Mouse (Mus musculus) CH12.LX (cell line): ENCODE measurements around the gene Atg9b. TPM values are rescaled to one million over a fixed set of nuclear protein-coding genes. Genes with fewer than 3 reads are reported as not detected.

Source experiments
- DNase-seq: peaks from one replicate; pipeline ENCODE4 v3.0.0-alpha.2; 2013; ENCODE audit errors: extremely low read depth
- H3K27ac ChIP-seq: 2 replicates; pipeline ENCODE4 v1.5.1; 2012; ENCODE audit warnings: low read depth, mild to moderate bottlenecking, control low read depth, moderate library complexity; ENCODE audit not compliant: insufficient read depth
- H3K27me3 ChIP-seq: replicated peaks from 2 replicates; pipeline ENCODE3; 2012; ENCODE audit warnings: inconsistent platforms
- H3K36me3 ChIP-seq, 2 experiments: replicated peaks in 1 of 2; 2 replicates each; pipeline versions ENCODE3 to v1.6.1; 2012; ENCODE audit warnings: inconsistent platforms in 1 of 2, low read length in 1 of 2, mild to moderate bottlenecking in 1 of 2, mixed read lengths in 1 of 2, moderate library complexity in 1 of 2; ENCODE audit not compliant: control insufficient read depth in 1 of 2, insufficient read depth in 1 of 2
- H3K4me1 ChIP-seq, 2 experiments: 2 replicates each; pipeline ENCODE4 v1.6.1; 2012; ENCODE audit warnings: inconsistent platforms in 1 of 2, moderate library complexity in 1 of 2; ENCODE audit not compliant: insufficient read depth in 2 of 2, control insufficient read depth in 1 of 2
- H3K4me2 ChIP-seq: 2 replicates; pipeline ENCODE4 v1.6.1; 2012; ENCODE audit warnings: low read depth, mild to moderate bottlenecking, control low read depth; ENCODE audit not compliant: poor library complexity, insufficient read depth, severe bottlenecking
- H3K4me3 ChIP-seq, 3 experiments: fragments of 150-350 bp in 1 of 3; sonication (generic) in 1 of 3; replicated peaks in 1 of 3; 2 replicates each; pipeline versions ENCODE3 to v1.5.1; 2011 to 2012; ENCODE audit warnings: low read depth in 2 of 3, low read length in 2 of 3, mild to moderate bottlenecking in 2 of 3, moderate library complexity in 2 of 3, control low read depth in 1 of 3, improper control_type of control experiment in 1 of 3, inconsistent platforms in 1 of 3, mixed read lengths in 1 of 3; ENCODE audit not compliant: poor library complexity in 1 of 3
- H3K79me2 ChIP-seq: replicated peaks from 2 replicates; pipeline ENCODE4 v1.6.1; 2012; ENCODE audit warnings: mild to moderate bottlenecking, moderate library complexity; ENCODE audit not compliant: control insufficient read depth, poor library complexity, insufficient read depth, severe bottlenecking; ENCODE audit errors: extremely low read depth
- H3K9ac ChIP-seq: 2 replicates; pipeline ENCODE4 v1.6.1; 2012; ENCODE audit warnings: low read depth, mild to moderate bottlenecking, control low read depth, moderate library complexity; ENCODE audit not compliant: insufficient read depth
- H3K9me3 ChIP-seq: replicated peaks from 2 replicates; pipeline ENCODE3; 2012; ENCODE audit warnings: low read length, inconsistent platforms, mixed read lengths
- BHLHE40 ChIP-seq: IDR thresholded peaks from 2 replicates; pipeline ENCODE4 v1.6.1; 2011; ENCODE audit warnings: mild to moderate bottlenecking, low read depth, low read length, improper control_type of control experiment
- CHD2 ChIP-seq: IDR thresholded peaks from 2 replicates; pipeline ENCODE4 v1.6.1; 2011; ENCODE audit warnings: low read length, improper control_type of control experiment
- E2F4 ChIP-seq: IDR thresholded peaks from 2 replicates; pipeline ENCODE4 v1.6.1; 2011; ENCODE audit warnings: low read depth, low read length, improper control_type of control experiment; ENCODE audit not compliant: insufficient replicate concordance
- ELF1 ChIP-seq: IDR thresholded peaks from 2 replicates; pipeline ENCODE4 v1.6.1; 2014; ENCODE audit warnings: low read depth, mild to moderate bottlenecking, inconsistent platforms, low read length, improper control_type of control experiment
- ETS1 ChIP-seq: conservative IDR thresholded peaks from 2 replicates; pipeline ENCODE4 v1.6.1; 2012; ENCODE audit warnings: low read depth, mild to moderate bottlenecking, inconsistent platforms, low read length, improper control_type of control experiment, moderate library complexity
- HCFC1 ChIP-seq: IDR thresholded peaks from 2 replicates; pipeline ENCODE4 v1.6.1; 2012; ENCODE audit warnings: low read depth, mild to moderate bottlenecking, inconsistent platforms, low read length, improper control_type of control experiment
- IRF4 ChIP-seq: IDR thresholded peaks from 2 replicates; pipeline ENCODE4 v1.6.1; 2014; ENCODE audit warnings: low read depth, mild to moderate bottlenecking, inconsistent platforms, low read length, improper control_type of control experiment
- JUN ChIP-seq: IDR thresholded peaks from 2 replicates; pipeline ENCODE4 v1.6.1; 2011; ENCODE audit warnings: low read depth, mild to moderate bottlenecking, low read length, improper control_type of control experiment, moderate library complexity; ENCODE audit not compliant: insufficient read depth
- MEF2A ChIP-seq: IDR thresholded peaks from 2 replicates; pipeline ENCODE4 v1.6.1; 2014; ENCODE audit warnings: low read depth, mild to moderate bottlenecking, inconsistent platforms, low read length, improper control_type of control experiment, borderline replicate concordance
- MYC ChIP-seq: IDR thresholded peaks from 2 replicates; pipeline ENCODE4 v1.6.1; 2011; ENCODE audit warnings: low read depth, mild to moderate bottlenecking, improper control_type of control experiment, low read length
- NRF1 ChIP-seq: IDR thresholded peaks from 2 replicates; pipeline ENCODE4 v1.6.1; 2014; ENCODE audit warnings: low read depth, mild to moderate bottlenecking, inconsistent platforms, low read length, improper control_type of control experiment, moderate library complexity
- POLR2A ChIP-seq: IDR thresholded peaks from 2 replicates; pipeline ENCODE4 v1.6.1; 2011; ENCODE audit warnings: low read depth, mild to moderate bottlenecking, improper control_type of control experiment, low read length
- POLR2AphosphoS2 ChIP-seq: IDR thresholded peaks from 2 replicates; pipeline ENCODE4 v1.6.1; 2011; ENCODE audit warnings: low read depth, low read length, improper control_type of control experiment
- TBP ChIP-seq: conservative IDR thresholded peaks from 2 replicates; pipeline ENCODE4 v1.6.1; 2011; ENCODE audit warnings: low read depth, low read length, improper control_type of control experiment
- TCF12 ChIP-seq: IDR thresholded peaks from 2 replicates; pipeline ENCODE4 v1.6.1; 2014; ENCODE audit warnings: low read depth, mild to moderate bottlenecking, inconsistent platforms, low read length, improper control_type of control experiment
- ZC3H11A ChIP-seq: IDR thresholded peaks from 2 replicates; pipeline ENCODE4 v1.6.1; 2012; ENCODE audit warnings: low read depth, mild to moderate bottlenecking, inconsistent platforms, low read length, improper control_type of control experiment
- ZMIZ1 ChIP-seq: IDR thresholded peaks from 2 replicates; pipeline ENCODE4 v1.6.1; 2012; ENCODE audit warnings: low read depth, mild to moderate bottlenecking, inconsistent platforms, low read length, improper control_type of control experiment
- ZNF384 ChIP-seq: IDR thresholded peaks from 2 replicates; pipeline ENCODE4 v1.6.1; 2012; ENCODE audit warnings: low read depth, low read length, improper control_type of control experiment, inconsistent platforms
- dilution Hi-C: fragments of 300-500 bp; cut with MboI; formaldehyde crosslinking; loops from 2 replicates; pipeline ENCODE4 v1.14.3; 2020; ENCODE audit warnings: low sequenced_read_pairs; ENCODE audit not compliant: extremely low pct_unique_long_range_greater_than_20kb, extremely low pct_ligation_motif_present
- in situ Hi-C: fragments of 300-500 bp; cut with MboI; formaldehyde crosslinking; loops from 3 replicates; pipeline ENCODE4 v1.14.3; 2019; ENCODE audit warnings: low sequenced_read_pairs, low pct_ligation_motif_present, low pct_unique_long_range_greater_than_20kb, mixed read lengths
- polyA plus RNA-seq: library from polyadenylated mRNA; unstranded; fragments of >175 nt; gene quantifications from 2 replicates; pipeline ENCODE4 v1.2.1, GENCODE M21; 2012; ENCODE audit warnings: low read depth; ENCODE audit not compliant: insufficient read length
- total RNA-seq, 2 experiments: library from RNA; depleted of rRNA; stranded (reverse); fragments of 300-350 nt in 1 of 2; fragments of >200 nt in 1 of 2; gene quantifications; 2 replicates each; pipeline ENCODE4 v1.2.3; 2012 to 2014

Gene Atg9b
- total and polyA plus RNA-seq, 3 experiments: 0.68 to 1.3 (median 0.81) TPM

DNA sequence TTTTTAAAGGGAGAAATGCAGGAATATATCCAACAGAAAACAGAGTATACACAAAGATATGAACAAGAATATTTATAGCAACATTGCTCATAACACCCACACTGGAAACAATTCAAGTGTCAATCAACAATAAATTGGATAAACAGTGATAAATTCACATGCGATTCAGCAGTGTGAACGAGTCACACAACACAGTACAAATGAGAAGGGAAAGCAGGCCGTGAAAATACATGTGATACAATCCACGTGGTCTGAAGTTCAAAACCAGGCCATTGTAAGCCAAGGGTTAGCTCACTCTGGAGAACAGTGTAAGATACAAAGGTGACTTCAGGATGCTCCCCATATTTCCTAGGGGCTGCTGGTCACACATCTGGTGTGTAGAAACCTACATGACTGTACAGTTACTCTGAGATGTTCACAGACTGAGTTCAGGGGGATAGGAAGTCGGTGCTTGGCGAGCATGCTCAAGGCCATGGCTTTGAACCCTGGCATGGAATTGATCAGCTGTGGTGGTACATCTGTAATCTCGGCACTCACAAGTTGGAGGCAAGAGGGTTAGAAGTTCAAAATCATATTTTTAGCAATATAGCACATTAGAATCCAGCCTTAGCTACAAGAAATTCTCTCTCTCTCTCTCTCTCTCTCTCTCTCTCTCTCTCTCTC, 17.1 kb downstream of the Atg9b start:
- Histone ChIP-seq H3K36me3 (no peaks in the 10 kb centered on the region), H3K4me3 (no peak overlapping the region), H3K9me3 (no peaks in the 10 kb centered on the region), H3K27me3 (peaks cover 29% of the 10 kb centered on the region), H3K79me2 (no peaks in the 10 kb centered on the region), H3K4me2 (no peak overlapping the region), H3K4me1 (no peaks in the 10 kb centered on the region), H3K27ac (no peak overlapping the region), H3K9ac (no peak overlapping the region)
- dilution Hi-C loops: no loop called here
- DNase-seq: no peak
- in situ Hi-C loops: no loop called here
- TF ChIP-seq E2F4: no peak
- no peak for TF ChIP-seq POLR2AphosphoS2
- no peak for TF ChIP-seq MYC
- TF ChIP-seq BHLHE40: no peak
- TF ChIP-seq TCF12: no peak
- no peak for TF ChIP-seq MEF2A
- no peak for TF ChIP-seq ZNF384
- TF ChIP-seq ZMIZ1: no peak
- no peak for TF ChIP-seq JUN
- no peak for TF ChIP-seq POLR2A
- no peak for TF ChIP-seq TBP
- no peak for TF ChIP-seq CHD2
- no peak for TF ChIP-seq ETS1
- no peak for TF ChIP-seq NRF1
- no peak for TF ChIP-seq ELF1
- TF ChIP-seq IRF4: no peak
- no peak for TF ChIP-seq ZC3H11A
- TF ChIP-seq HCFC1: no peak

DNA sequence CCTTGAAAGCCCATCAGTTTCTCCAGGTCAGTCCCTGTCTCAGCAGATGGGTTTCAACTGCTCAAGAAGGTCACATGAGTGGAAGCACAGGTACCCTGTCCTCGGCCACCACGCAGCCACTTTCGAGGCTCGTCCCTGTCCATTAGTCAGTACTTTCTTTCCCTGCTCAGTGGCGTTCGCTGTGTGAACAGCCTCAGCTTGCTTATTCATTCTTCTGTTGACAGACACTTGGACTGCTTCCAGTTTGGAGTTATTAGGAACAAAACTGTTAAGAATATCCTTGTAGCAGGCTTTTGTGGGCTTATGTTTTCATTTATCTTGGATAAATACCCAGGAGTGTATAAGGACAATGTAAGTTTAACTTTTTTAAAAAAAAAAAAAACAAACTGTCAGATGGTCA, 17.7 kb downstream of the Atg9b start:
- no peak for DNase-seq
- Histone ChIP-seq H3K4me2 (no peak overlapping the region), H3K79me2 (no peaks in the 10 kb centered on the region), H3K4me1 (no peaks in the 10 kb centered on the region), H3K9me3 (no peaks in the 10 kb centered on the region), H3K4me3 (no peak overlapping the region), H3K27ac (no peak overlapping the region), H3K27me3 (peaks cover 35% of the 10 kb centered on the region), H3K9ac (no peak overlapping the region), H3K36me3 (no peaks in the 10 kb centered on the region)
- TF ChIP-seq NRF1 (no peak), CHD2 (no peak), E2F4 (no peak)
- dilution Hi-C loops: no loop called here
- in situ Hi-C loops: no loop called here
